Mouse (Mus musculus): ENCODE measurements at regions not wholly inside any gene's neighbourhood (a gene's known extent, or its start where the extent isn't known, plus 50 kb on each side); places are given as distances from the start of the nearest gene placed in this dataset.
A peak's percentile ranks its signal among the peaks of the same experiment; 100 is the strongest.

DNA sequence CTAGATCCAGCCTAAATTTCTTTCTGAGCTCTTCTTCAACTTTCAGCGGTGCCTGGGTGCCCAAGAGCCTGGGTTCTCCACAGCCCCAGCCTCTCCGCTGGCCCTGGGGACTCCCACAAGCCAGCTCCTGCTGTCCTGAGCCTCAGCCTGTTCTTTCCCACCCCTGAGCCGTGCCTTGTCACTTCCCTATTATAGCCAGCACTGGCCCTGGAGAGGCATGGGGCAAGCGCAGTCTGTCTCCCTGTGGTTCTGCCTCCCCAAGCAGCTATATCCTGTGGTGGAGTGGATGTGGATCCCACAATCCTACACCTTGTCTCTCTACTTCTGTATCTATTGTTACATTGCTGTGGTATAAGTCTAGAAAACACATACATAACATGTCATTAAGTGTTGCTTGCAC lies 128.6 kb upstream of the Hgf start:
- DNase-seq (ENCODE audit: low spot score): no peak

DNA sequence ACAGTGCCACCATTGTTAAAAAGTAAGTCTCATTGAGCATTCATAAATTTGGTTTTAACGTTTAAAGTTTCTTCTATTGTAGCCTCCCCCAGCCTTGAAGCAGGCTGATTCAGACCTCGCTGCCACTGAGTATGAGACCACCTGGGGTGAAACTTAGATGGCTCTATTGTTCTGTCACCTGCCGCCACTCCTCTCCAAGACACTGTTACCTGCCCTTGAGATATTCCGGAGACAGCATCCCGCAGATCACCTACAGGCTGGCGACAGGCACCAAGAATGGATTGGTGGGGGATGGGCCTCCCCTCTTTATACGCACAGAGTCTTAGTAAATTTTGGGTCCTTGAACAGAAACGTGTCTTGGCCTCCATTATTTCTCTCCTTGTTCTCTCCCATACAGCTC lies 128.0 kb upstream of the Hgf start:
- no peak for DNase-seq (ENCODE audit: low spot score)

DNA sequence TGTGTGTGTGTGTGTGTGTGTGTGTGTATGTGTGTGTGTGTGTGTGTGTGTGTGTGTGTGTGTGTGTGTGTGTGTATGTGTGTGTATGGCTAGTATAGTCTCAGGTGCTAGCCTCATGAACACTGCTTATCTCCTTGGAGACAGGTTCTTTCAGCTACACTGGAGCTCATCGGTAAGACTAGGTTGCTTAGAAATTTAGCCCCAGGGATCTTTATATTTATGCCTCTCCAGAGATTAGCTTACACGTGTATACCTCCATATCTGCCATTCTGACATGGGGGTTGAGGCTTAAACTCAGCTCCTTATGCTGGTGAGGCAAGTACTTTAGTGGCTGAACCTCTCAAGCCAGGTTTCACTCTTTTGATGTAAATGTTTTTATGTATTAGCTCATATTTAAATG lies 127.0 kb upstream of the Hgf start:
- DNase-seq (ENCODE audit: low spot score): no peak

DNA sequence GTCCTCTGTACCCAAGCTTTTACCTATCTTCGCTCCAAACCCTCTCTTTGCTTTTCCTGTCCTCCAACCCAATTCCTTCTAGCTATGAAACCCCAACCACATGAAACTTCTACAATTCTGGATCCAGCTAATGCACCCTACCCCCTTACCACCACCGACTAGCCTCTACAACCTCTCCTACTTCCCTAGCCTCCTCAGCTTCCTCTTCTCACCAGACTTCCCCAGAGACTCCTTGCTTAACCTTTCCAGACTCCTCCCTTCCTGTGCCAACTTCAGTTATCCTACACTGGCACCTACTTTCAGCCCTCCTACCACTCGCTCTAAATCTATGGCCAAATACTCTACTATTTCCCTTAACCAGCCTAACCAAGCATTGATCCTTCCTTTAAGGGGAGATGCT lies 118.7 kb upstream of the Hgf start:
- no peak for DNase-seq (ENCODE audit: low spot score)

DNA sequence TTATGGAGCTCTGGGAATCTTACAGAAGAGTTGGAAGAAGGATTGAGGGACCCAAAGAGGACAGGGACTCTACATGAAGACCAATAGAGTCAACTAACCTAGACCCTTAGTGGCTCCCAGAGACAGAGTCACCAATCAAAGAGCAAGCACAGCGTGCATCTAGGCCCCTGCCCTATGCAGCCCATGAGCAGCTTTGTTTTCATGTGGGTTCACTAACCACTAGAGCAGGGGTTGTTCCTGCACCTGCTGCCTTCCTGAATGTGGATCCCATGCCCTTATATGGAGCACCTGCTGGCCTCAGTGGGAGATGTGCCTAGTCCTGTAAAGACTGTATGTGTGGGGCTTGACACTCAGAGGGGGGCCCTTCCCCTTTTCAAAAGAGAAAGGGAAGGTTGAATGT lies 108.2 kb upstream of the Hgf start:
- DNase-seq (ENCODE audit: low spot score): no peak

DNA sequence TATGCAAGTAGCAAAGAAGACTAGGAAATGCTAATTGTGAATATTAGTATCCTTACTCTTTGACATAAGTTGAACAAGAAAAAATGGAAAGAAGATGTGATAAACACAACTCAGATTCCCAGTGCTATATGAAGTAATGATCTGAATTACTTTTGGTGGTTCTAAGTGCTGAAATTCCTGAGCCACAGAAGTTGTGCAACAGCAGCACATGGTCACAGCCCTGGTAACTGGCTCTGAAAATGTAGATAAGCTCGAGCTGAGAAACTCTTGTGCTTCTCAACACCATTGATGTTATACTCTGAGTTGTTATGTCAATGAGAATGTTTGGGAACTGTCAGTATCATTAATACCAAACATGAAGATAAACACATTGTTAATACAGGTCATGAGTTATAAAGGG lies 106.3 kb upstream of the Hgf start:
- DNase-seq (ENCODE audit: low spot score): no peak

DNA sequence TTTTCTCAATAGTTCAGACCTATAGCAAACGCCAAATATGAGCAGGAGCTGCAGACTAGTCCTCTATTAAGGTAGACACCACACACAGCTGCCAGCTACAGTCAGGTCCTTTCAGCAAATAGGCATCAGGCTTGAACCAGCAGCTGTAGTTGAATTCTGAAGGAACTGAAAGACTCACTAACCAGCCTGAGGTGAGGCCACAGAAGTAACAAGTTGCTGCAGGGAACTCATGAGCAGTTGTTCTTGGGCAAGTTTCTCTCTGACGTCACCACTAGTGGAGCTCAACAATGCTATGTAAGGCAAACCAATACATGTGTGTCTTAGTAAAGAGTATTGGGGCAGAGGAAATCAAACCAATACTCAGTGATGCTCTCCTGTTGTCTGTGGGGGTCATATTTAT lies 91.5 kb upstream of the Hgf start:
- no peak for DNase-seq (ENCODE audit: low spot score)

DNA sequence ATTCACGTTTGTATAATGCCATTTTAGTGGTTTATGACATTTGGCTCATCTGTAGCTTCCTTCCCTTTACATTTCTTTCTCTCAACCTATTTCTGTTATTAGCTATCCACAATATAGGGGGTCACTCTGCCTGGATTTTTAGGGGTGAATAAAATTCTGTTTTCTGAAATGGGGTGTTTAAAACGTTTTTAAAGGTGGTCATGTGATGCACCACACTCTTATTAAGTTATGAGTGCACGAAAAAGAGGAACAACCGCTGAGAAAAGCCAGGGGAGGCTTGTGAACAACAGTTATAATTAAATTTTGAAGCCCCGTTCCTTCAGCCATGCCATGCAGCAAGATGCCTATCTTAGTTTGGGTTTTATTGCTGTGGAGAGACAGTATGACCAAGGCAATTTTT lies 87.0 kb upstream of the Hgf start:
- no peak for DNase-seq (ENCODE audit: low spot score)

DNA sequence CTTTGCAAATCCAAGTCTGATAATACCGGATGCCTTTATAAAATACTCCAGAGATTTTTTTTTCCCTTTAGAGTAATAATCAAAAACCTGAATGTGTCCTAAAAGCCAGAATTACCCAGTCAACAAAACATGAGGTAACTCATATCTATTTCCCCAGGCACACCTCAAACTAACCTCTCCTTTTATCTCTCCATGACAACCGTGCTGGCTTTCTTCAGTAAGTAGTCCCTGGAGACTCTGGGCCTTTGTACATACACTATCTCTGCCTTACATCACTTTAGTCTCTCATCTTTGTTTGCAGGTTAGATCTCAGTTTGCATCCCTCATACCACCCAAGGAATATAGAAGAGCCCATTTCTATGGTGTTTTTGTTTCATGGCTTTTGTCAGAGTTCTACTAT lies 84.7 kb upstream of the Hgf start:
- no peak for DNase-seq (ENCODE audit: low spot score)

DNA sequence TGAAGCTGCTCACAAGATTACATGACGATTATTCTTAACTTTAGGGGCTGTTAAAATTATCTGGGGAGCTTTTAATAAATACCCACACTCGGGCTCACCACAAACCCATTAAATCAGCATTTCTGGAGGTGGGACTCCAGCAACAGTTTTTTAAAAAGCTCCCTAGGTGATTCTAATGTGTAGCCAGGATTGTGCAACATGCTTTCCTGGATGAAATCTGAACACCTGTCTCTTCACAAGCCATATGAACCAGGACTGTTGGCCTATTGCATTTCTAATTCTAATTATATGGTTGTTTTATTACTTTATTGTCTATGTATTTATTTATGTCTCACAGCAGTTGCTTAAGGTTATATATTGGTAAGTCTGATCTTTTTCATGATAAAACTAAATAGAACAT lies 84.1 kb upstream of the Hgf start:
- no peak for DNase-seq (ENCODE audit: low spot score)

DNA sequence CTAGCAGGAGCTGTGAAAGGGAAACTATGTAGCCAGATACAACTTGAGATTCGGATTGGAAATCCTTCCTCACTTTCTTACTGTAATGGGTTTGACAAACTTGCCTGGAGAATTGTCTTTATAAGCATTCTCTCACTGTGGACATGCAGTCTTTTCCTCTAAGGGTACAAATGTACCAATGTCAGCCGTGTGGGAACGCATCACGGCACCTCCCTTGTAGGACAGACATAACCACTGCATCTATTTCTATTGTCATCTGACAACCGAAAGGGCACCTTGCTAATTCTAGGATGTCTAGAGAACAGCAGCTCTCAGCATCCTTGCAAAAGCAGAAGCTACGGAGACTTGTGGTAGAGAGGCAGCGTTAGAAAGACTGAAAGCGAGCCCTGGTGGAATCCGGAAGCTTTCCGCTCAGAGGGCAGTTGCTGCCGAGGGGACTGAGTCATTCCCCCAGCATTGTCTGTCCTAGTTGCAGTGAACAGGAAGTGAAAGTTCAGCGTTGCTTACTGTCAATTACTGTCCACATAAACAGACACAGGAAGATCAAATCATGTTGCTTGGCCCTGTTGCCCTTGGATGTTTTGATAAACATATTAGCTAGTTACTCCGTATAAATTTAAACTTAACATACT lies 83.5 kb upstream of the Hgf start:
- DNase-seq (ENCODE audit: low spot score): peak; percentile 34

DNA sequence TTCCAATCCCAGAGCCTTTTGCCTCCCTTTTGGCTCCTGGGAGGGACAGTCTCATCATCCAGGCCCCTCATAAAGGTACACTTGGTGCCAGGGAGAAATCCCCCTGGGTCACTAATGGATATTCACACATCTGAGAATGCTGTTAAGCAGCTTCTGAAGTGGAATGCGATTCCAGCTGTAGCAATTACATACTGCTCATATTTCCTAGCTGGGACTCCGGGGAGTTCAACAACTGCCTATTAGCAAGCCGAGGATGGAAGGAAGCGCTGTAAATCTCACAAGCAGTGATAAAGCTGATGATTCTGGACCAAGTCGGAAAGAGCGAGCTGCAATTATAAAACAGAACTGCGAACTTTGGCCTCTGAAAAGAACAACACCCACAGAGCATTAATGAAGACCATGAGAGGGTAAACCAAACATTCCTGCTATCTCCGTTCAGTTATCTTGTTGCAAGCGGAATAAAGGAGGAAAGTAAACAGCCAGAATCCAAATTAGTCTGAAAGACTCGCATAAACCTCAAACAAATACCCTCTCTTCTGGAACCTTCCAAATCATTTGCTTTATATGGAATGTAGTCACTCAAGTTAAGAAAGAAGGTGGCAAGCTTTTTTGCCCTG lies 82.8 kb upstream of the Hgf start:
- peak; percentile 27 for DNase-seq (ENCODE audit: low spot score)

DNA sequence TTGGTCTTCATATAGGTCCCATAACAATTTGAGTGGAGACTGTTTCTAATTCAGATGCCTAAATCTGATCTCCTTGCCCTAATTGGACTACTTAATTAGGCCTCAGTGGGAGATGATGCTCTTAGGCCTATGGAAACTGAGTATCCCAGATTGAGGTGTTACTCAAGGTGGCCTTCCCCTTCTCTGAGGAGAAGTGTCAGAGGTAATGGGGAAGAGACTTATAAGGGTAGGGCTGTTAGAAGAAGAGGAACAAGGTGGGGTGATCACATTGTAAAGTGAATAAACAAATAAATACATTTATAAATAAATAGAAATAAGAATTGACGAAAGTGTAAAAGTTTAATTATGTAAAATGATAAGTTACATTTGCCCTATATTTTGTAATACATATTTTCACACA lies 65.3 kb upstream of the Hgf start:
- DNase-seq (ENCODE audit: low spot score): no peak

DNA sequence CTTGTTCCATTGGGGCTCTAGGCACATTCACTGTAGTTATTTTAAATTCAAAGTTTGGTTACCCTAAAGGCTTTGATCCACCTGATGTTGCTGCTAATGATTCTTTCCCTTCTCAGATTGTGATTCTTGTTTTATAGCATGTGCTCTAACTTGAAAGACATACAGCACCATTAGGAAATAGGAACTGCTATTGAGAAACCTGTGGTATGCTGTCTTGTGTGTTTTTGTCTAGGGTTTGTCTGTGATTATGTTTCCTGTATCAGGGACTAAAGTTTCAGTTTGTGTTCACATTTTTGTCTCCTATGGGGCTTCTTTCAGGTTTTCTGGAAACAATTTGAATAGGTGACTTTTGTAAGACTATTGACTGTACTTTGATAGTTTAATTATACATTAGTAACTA lies 63.5 kb upstream of the Hgf start:
- no peak for DNase-seq (ENCODE audit: low spot score)

DNA sequence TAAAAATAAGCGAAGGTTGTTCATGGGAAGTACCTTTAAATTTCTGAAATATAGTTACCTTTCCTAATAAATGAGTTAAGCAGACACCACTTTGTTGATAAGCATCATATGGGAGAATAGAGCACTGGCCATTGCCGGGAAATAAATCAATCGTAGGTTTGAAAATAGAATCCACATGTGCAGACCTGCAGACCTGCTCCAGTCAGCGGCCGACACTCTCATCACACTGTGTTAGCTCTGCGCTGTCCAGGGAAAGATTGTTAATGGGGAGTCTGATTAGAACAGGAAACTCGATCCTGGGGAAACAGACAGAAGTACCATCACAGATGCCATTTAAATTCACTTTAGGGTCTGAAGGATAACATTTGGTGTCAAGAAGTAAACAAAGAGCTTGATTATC lies 53.4 kb upstream of the Hgf start:
- DNase-seq (ENCODE audit: low spot score): no peak

Measured in yolk sac, embryonic 10.5 days (tissue).